Mouse (Mus musculus) spleen, adult 2 months (tissue): ENCODE measurements around the gene Itpk1.

Source experiments
- CTCF ChIP-seq: fragments of 200-500 bp; IDR thresholded peaks from 2 replicates; pipeline ENCODE4 v1.5.1; 2011; ENCODE audit warnings: mild to moderate bottlenecking, inconsistent platforms; ENCODE audit not compliant: insufficient read depth, insufficient read length, insufficient replicate concordance; ENCODE audit errors: extremely low read depth
- POLR2A ChIP-seq: fragments of 200-500 bp; IDR thresholded peaks from 2 replicates; pipeline ENCODE4 v1.6.1; 2011; ENCODE audit warnings: low read depth, low read length, inconsistent platforms

DNA sequence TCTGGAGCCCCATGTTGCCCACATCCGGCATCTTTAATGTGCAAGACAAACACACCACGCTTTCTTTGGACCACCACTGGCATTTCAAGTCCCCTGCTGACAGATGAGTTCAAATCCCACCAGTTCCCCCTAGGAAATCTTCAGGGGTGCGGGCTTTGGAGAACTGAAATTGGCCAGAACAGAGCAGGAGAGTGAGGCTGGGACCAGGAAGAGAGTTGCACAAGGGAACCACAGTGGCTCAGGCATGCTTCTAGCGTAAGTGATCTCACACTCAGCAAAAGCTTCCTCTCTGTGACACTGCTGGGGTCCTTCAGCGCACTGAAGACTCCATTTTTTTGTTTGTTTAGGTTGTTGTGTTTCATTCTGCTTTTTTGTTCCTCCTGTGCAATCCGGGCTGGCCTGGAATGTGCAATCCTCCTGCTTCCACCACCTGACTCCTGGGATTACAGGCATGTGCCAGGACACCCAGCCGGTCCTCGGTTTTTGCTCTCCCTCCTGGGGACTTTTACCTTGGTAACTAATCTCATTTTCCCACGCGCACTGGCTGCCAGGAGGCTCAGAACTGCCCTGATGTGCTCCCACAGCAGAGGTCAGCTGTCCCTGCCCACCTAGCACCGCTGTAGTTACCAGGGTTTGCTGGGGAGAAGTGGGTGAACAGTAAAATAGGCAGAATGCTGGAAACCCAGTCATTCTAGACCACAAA is 41.2 kb downstream of the Itpk1 start:
- TF ChIP-seq CTCF (no peak), POLR2A (no peak)
